Mouse (Mus musculus): ENCODE data around the gene Ripply3.

Ripply3 gene

DNA sequence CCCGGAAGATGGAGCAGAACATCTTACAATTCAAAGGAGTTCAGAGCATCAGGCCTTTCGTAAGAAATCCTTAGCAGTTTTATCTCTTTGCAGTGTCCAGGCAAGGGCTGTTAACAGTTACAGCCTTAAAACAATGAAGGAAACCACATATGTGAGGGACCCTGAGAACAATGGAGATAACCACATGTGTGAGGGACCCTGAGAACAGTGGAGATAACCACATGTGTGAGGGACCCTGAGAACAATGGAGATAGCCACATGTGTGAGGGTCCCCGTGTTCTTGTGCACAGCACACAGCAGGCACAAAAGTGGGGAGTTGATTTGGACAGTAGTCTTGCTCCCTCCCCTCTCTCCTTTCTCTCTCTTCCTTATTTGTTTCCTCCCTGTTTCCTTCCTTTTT lies 29.9 kb downstream of the Ripply3 start:
- DNase-seq (ENCODE audit: inconsistent ontology term) = no peak

DNA sequence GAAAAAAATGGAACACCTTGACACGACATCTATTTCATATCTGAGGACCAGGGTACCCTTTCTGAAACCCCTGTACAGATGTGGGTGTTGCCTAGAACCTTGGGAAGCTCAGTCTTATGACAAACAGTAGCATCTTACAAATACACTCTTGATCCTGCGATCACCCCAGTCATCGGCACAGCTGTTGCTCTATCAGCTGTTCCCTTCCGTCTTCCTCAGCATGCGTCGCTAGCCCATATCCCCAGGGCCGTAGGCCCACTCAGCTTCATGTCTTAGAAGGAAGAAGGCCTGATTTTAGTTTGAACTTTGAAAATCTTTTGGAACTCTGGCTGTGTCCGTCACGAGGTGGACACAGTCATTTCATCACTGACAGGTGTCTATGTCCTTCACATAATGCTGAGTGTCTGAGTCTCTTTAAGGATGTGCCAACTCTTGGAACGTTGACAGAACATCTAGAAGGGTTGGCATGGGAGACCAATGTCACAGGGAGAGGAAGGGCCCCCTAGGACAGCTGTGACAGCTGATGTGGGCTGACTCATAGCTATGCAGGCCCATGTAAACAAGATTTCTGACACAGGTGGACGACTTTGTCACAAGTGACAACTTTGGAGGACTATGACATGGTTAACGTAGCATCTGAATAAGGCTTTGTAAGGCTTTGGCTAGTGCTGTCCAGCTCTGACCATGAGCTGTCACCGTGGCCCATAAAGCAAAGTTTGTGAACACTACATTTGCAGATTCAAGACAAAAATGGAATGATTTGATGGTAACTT lies 32.5 kb downstream of the Ripply3 start:
- no peak for DNase-seq (ENCODE audit: inconsistent ontology term)

DNA sequence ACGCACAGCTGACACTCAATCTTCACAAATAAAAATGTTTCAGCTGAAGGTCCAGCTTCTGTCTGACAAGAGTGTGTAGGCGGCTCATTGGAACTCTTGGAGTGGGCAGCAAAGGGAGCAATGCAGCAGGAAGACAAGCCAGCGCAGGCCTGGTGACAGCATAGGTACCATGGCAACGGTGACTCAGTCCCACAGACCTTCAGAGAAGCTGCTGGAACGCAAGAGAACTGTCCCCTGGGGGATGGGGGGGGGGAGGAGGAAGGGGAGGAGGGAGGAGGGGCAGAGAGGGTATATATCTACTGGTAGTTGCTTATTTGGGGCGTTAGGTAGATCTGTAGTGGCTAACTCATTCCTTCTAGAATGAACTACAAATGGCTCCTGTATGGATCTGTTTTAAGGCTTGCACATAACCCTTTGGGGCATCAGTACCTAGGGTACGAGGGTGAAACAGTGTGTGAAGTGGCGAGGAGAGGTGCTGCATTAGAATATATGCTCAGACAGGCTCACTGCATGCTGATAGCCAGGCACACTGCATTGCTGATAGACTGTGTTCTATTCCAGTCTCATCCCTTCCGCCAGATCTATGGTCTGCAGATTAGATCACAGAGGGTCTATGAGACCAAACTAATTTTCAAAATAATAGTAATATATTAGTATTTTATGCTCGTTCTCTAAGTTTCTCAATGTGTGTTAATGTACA lies 34.1 kb downstream of the Ripply3 start:
- peak; percentile 94 for DNase-seq (ENCODE audit: inconsistent ontology term)

DNA sequence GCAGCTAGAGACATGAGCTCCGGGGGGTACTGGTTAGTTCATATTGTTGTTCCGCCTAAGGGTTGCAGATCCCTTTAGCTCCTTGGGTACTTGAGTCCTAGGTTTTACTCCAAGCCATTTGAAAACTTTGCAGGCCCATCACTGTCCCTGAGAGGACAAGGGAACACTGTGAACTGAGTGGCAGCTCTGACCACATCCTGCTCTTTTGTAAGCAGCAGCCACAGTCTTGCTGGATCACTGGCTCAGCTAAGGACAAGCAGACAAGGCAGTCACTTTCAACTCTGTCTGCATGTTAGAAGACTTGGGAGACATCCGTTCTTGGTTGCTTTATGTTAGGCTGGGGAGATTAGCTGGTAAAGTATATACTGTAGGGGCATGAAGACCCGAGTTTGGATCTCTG lies 35.6 kb downstream of the Ripply3 start:
- DNase-seq (ENCODE audit: inconsistent ontology term) = peak; percentile 31

DNA sequence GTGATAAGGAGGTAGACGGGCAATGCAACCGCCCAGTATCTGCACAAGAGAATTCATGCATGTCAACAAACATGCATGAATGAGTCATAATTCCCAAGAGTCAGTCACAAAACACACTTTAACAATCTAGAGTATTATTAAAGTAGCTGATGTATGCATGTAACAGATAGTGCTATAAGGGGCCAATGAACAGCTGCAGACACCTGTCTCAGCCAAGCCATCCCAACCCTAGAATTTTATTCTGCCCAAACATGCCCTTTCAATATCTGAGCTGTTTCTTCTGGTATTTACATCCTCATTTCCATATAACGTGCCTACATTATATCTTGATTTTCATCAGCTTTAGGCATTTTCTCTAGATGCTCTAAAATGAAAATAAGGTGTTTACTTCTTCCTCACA lies 37.2 kb downstream of the Ripply3 start:
- DNase-seq (ENCODE audit: inconsistent ontology term) = no peak

DNA sequence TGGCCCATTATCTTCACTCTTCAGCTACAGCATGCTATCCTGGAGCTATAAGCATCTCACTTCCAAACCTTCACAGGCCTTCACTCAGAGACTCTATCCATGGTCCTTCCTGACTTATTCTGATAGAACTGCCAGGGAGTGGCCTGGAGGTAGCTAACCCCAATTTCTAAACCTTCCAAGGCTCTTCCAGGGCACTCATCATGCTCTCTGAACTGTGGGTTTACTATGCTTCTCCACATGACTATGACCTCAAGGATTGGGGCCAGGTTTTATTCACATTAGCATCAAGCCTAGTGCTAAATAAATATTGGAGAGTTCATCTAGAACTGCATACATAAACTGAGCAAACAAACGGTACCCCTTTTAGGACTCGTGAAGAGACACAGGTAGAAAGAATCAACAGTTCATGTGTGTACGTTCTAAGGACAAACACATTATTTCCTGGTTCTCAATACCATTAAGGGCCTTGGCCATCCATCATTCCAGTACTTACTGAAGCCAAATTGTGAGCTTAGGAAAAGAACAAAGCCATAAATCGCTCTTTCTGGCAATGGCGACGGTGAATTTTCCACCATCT lies 41.5 kb downstream of the Ripply3 start:
- DNase-seq (ENCODE audit: inconsistent ontology term) = no peak

DNA sequence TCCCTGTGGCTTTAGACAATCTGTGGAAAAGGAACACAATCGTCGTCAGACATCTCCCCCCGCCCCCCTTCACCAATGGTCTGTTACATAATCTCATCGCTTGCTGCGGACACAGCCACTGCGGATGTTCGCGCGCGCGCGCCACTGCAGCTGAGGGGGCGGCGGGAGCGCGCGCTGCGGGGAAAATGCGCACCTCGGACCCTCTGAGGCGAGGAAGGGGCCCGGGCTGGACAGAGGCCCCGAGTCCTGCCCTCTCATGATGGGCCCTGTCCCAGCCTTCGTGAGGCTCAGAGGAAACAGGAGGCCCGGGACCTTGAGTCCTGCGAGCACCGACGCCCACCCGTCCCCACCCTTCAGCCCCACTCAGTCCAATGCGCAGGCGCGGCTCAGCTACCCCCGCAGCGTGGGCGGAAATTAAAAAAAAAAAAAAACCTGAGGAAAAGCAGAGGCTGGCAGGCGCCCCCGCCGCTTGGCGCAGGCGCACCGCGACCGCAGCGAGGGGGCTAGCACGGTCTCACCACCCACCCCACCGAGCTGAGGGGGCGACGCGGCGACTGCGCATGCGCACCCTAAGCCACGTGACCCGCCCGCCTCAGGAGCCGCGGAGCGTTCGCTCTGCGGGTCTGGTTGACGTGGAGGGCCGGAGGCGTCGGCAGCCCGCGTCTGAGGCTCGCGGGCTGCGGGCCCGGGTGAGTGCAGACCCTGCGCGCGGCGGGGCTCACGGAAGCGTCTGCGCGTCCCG lies 42.1 kb downstream of the Ripply3 start, which contains the start of gene Ttc3:
Gene Ttc3 (plus strand): TSS at position 446 of the 742 bp plus-strand sequence.
- DNase-seq (ENCODE audit: inconsistent ontology term) = peak; percentile 98

DNA sequence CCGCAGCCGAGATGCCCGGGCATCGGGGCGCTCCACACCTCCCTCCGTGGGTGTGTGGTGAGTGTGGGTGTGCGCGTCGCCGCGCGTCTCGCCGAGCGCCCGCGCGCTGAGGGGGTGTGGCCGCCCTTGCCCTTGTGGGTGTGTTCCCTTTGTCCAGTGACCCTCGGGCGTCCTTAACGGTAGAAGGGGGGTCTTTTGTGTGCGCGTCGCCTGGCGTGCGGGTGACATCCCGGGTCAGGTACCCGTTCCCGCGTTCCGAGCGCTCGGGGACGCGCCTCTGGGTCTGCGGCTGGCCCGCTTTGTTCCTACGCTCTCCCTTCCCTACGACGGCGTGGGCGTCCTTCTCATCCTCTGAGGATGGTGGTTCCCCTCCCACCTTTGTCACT lies 42.7 kb downstream of the Ripply3 start:
- DNase-seq (ENCODE audit: inconsistent ontology term) = no peak

DNA sequence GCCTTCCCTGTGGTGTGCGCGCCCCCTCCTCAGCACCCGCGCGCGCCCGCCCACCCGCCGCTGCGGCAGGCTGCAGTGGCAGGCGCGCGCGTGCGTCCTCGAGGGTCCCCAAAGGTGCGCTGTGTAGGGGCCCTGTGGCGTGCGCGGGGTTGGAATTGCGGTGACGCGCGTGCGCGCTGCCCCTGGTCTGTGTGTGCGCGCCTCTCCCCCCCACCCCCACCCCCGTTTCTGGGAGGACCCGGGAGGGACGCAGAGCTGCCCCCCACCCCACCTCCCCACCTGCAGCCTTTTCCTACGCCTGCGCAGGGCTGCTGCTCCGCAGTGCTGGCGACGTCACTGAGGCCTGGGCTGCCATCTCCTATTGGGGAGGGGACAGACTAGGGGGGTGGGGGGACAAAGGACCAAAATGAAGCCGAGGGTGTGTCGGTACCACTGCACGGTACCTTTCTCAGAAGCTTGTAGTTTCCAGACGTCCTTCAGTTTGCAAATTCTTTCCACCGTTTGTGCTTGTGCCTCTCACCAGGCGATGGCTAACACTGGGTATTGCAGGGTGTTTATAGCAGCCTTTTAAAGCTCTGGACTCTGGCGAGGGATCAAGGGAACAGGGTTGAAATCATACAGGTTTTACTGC lies 43.2 kb downstream of the Ripply3 start, which contains the start of gene Pigp:
Gene Pigp (minus strand): TSS at position 542 of the 631 bp plus-strand sequence.
- peak; percentile 85 for DNase-seq (ENCODE audit: inconsistent ontology term)

DNA sequence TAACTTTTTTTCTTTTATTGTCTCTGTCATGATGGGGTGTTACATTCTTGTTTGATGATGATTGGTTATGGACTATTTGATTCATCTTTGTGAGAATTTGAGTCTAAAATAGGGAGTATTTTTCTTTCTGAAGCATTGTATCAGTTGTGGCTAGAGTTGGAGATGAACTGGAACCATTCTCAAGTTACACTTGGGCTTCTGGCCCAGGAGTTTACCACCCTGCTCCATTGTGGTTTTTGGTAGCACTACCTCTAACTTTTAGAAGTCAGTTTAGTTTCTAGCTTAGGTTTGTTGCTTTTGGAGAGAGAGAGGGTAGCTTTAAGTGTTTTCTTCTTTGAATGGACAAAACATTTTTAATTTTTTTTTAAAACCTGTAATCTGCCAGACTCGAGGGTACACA lies 51.2 kb downstream of the Ripply3 start:
- no peak for DNase-seq (ENCODE audit: inconsistent ontology term)

DNA sequence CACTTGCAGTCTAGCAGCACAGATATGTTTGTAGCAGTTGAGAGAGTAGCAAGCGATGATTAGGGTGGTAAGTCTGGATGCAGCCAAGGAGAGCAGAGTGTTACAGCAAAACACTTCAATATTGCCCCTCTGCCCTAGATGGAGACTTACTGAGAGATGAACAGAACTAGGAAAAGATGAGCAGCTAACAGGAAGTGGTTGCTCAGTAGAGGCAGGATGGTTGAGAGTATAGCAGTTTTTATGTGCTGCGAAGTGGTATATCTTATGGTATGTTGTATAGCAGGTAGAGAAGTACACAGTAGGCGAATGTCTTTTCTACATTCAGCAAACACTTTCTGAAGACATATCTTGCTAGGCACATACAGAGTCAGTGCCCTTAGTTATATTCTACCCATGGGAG lies 55.1 kb downstream of the Ripply3 start:
- DNase-seq (ENCODE audit: inconsistent ontology term) = no peak
